Mouse (Mus musculus): ENCODE results near the gene Zfp454. TPM values are rescaled to one million over a fixed set of nuclear protein-coding genes. Genes with fewer than 3 reads are reported as not detected.
A peak's percentile ranks its signal among the peaks of the same experiment; 100 is the strongest.

Zfp454 gene
- polyA plus RNA-seq, 1 experiment = not detected

GRCm38 (mm10) chr11:50847047-50847446 is 40.4 kb downstream of the Zfp454 start:
- TF ChIP-seq GATA1 (IDR thresholded peaks at IDR 0.05; ENCODE audit: borderline replicate concordance, low read length) (no peak), FLI1 (IDR thresholded peaks at IDR 0.05; ENCODE audit: low read length) (no peak)
- H3K9me3 ChIP-seq = peaks cover 23% of the 10 kb centered on the region
- peaks cover 51% of the 10 kb centered on the region for H3K27me3 ChIP-seq (replicated peaks)
- no peak overlapping the region for H3K4me3 ChIP-seq (replicated peaks)
- H3K4me1 ChIP-seq = peaks cover 8% of the 10 kb centered on the region; the same call in 1 of the 2 replicates
- no peaks in the 10 kb centered on the region for H3K36me3 ChIP-seq (replicated peaks; ENCODE audit: low read length)

- H3K4me3 ChIP-seq (replicated peaks) = no peak overlapping the region
- no peak for TF ChIP-seq GATA1 (IDR thresholded peaks at IDR 0.05; ENCODE audit: borderline replicate concordance, low read length)
- no peak for TF ChIP-seq FLI1 (IDR thresholded peaks at IDR 0.05; ENCODE audit: low read length)
- peaks cover 18% of the 10 kb centered on the region for H3K9me3 ChIP-seq
- H3K4me1 ChIP-seq = peaks cover 3% of the 10 kb centered on the region; the same call in 1 of the 2 replicates
- no peaks in the 10 kb centered on the region for H3K36me3 ChIP-seq (replicated peaks; ENCODE audit: low read length)
- H3K27me3 ChIP-seq (replicated peaks) = peaks cover 41% of the 10 kb centered on the region
Measured at GRCm38 (mm10) chr11:50845951-50846350, 41.5 kb downstream of the Zfp454 start.

- H3K36me3 ChIP-seq (replicated peaks; ENCODE audit: low read length) = no peaks in the 10 kb centered on the region
- TF ChIP-seq GATA1 (IDR thresholded peaks at IDR 0.05; ENCODE audit: borderline replicate concordance, low read length) = no peak
- no peak for TF ChIP-seq FLI1 (IDR thresholded peaks at IDR 0.05; ENCODE audit: low read length)
- no peak within 1 kb of the TSS for H3K4me3 ChIP-seq (replicated peaks)
- peaks cover 4% of the 10 kb centered on the region for H3K27me3 ChIP-seq (replicated peaks)
- peaks cover 15% of the 10 kb centered on the region for H3K9me3 ChIP-seq
- no peaks in the 10 kb centered on the region for H3K4me1 ChIP-seq
Measured at GRCm38 (mm10) chr11:50841023-50841735, 46.3 kb downstream of the Zfp454 start, which contains the start of gene Zfp879. Gene Zfp879, minus strand, starts transcription at chr11:50841552.

- Histone ChIP-seq H3K4me1 (no peaks in the 10 kb centered on the region), H3K36me3 (replicated peaks; ENCODE audit: low read length) (no peaks in the 10 kb centered on the region), H3K27me3 (replicated peaks) (no peaks in the 10 kb centered on the region), H3K4me3 (replicated peaks) (no peak overlapping the region), H3K9me3 (peaks cover 26% of the 10 kb centered on the region)
- TF ChIP-seq FLI1 (IDR thresholded peaks at IDR 0.05; ENCODE audit: low read length) (no peak), GATA1 (IDR thresholded peaks at IDR 0.05; ENCODE audit: borderline replicate concordance, low read length) (no peak)
Measured at GRCm38 (mm10) chr11:50835727-50836126, 51.7 kb downstream of the Zfp454 start.

- Histone ChIP-seq H3K4me3 (replicated peaks) (peak within 1 kb of the TSS; percentile 95), H3K27me3 (replicated peaks) (no peaks in the 10 kb centered on the region), H3K36me3 (replicated peaks; ENCODE audit: low read length) (no peaks in the 10 kb centered on the region), H3K9me3 (peaks cover 1% of the 10 kb centered on the region), H3K4me1 (peaks cover 16% of the 10 kb centered on the region)
- TF ChIP-seq GATA1 (IDR thresholded peaks at IDR 0.05; ENCODE audit: borderline replicate concordance, low read length) = no peak
- TF ChIP-seq FLI1 (IDR thresholded peaks at IDR 0.05; ENCODE audit: low read length) = no peak
Measured at GRCm38 (mm10) chr11:50827010-50827953, 60.2 kb downstream of the Zfp454 start, which contains the start of gene Zfp354c. Gene Zfp354c, minus strand, starts transcription at chr11:50827724.

- Histone ChIP-seq H3K4me3 (replicated peaks) (no peak overlapping the region), H3K9me3 (no peaks in the 10 kb centered on the region), H3K27me3 (replicated peaks) (no peaks in the 10 kb centered on the region), H3K4me1 (peaks cover 16% of the 10 kb centered on the region), H3K36me3 (replicated peaks; ENCODE audit: low read length) (no peaks in the 10 kb centered on the region)
- TF ChIP-seq FLI1 (IDR thresholded peaks at IDR 0.05; ENCODE audit: low read length) = no peak
- no peak for TF ChIP-seq GATA1 (IDR thresholded peaks at IDR 0.05; ENCODE audit: borderline replicate concordance, low read length)
Measured at GRCm38 (mm10) chr11:50826214-50826613, 61.2 kb downstream of the Zfp454 start.

Other genes starting within 250 kb of the Zfp454 start
- gene Zfp354c, start 59.9 kb downstream of the Zfp454 start, polyA plus RNA-seq (2012; ENCODE audit: insufficient read depth, low replicate concordance) = not detected in 2 replicates
- gene Zfp879, start 46.1 kb downstream of the Zfp454 start, polyA plus RNA-seq (2012; ENCODE audit: insufficient read depth, low replicate concordance) = not detected in 2 replicates
- 0.08 and 0.63 TPM in 2 replicates for gene Grm6, start 37.0 kb downstream of the Zfp454 start, polyA plus RNA-seq (2012; ENCODE audit: insufficient read depth, low replicate concordance)
- not detected in 2 replicates for gene Zfp2, start 28.5 kb upstream of the Zfp454 start, polyA plus RNA-seq (2012; ENCODE audit: insufficient read depth, low replicate concordance)
- gene Zfp354b, start 44.0 kb upstream of the Zfp454 start, polyA plus RNA-seq (2012; ENCODE audit: insufficient read depth, low replicate concordance) = not detected in 2 replicates
- not detected in 2 replicates for gene 4933414I15Rik, start 56.1 kb upstream of the Zfp454 start, polyA plus RNA-seq (2012; ENCODE audit: insufficient read depth, low replicate concordance)
- gene Prop1, start 66.1 kb upstream of the Zfp454 start, polyA plus RNA-seq (2012; ENCODE audit: insufficient read depth, low replicate concordance) = not detected in 2 replicates
- not detected in 2 replicates for gene Olfr1378, start 78.9 kb upstream of the Zfp454 start, polyA plus RNA-seq (2012; ENCODE audit: insufficient read depth, low replicate concordance)
- not detected in 2 replicates for gene Olfr1377, start 94.3 kb upstream of the Zfp454 start, polyA plus RNA-seq (2012; ENCODE audit: insufficient read depth, low replicate concordance)
- not detected in 2 replicates for gene Olfr51, start 115.9 kb upstream of the Zfp454 start, polyA plus RNA-seq (2012; ENCODE audit: insufficient read depth, low replicate concordance)
- gene Olfr54, start 126.6 kb upstream of the Zfp454 start, polyA plus RNA-seq (2012; ENCODE audit: insufficient read depth, low replicate concordance) = not detected in 2 replicates
- not detected in 2 replicates for gene Olfr1375, start 160.5 kb upstream of the Zfp454 start, polyA plus RNA-seq (2012; ENCODE audit: insufficient read depth, low replicate concordance)
- not detected in 2 replicates for gene Zfp354a, start 171.6 kb upstream of the Zfp454 start, polyA plus RNA-seq (2012; ENCODE audit: insufficient read depth, low replicate concordance)